Mouse (Mus musculus) embryonic facial prominence, embryonic 10.5 days (tissue): ENCODE data around the gene Atp6v0d1. TPM values are rescaled to one million over a fixed set of nuclear protein-coding genes. Genes with fewer than 3 reads are reported as not detected.
"Not testable (repeated sequence)": the region's sequence is repeated elsewhere in the genome, so short reads cannot be mapped to it uniquely, and the experiment has no call there.

ENCODE experiments used
- DNase-seq: peaks from one replicate; pipeline ENCODE4 v3.0.0-alpha.2; 2017; ENCODE audit warnings: low spot score
- H3K27ac ChIP-seq: fragments of 300-500 bp; sonication (generic); replicated peaks from 2 replicates; pipeline ENCODE4 v1.5.1; 2016; ENCODE audit warnings: mild to moderate bottlenecking
- H3K27me3 ChIP-seq: fragments of 300-500 bp; sonication (generic); replicated peaks from 2 replicates; pipeline ENCODE4 v1.6.1; 2016; ENCODE audit warnings: low read depth, mild to moderate bottlenecking; ENCODE audit not compliant: poor library complexity, severe bottlenecking
- H3K36me3 ChIP-seq: fragments of 300-500 bp; sonication (generic); replicated peaks from 2 replicates; pipeline ENCODE4 v1.6.1; 2016; ENCODE audit warnings: mild to moderate bottlenecking, moderate library complexity
- H3K4me1 ChIP-seq: fragments of 300-500 bp; sonication (generic); 2 replicates; pipeline ENCODE4 v1.6.1; 2016
- H3K4me3 ChIP-seq: fragments of 300-500 bp; sonication (generic); 2 replicates; pipeline ENCODE4 v1.5.1; 2016; ENCODE audit warnings: mild to moderate bottlenecking, moderate library complexity
- H3K9me3 ChIP-seq: fragments of 300-500 bp; sonication (generic); 2 replicates; pipeline ENCODE4 v1.6.1; 2016; ENCODE audit warnings: mild to moderate bottlenecking
- WGBS: fragments of 180-500 bp; shearing (Covaris S2); methylation state at CpG from one replicate; pipeline ENCODE4 v1.1.7; 2016; 5-methylcytosine and 5-hydroxymethylcytosine counted together
- polyA plus RNA-seq: library from polyadenylated mRNA; unstranded; fragments of >200 nt; fragmentation: Nextera tagmentation; extraction: Ambion mirVana; gene quantifications from 2 replicates; pipeline ENCODE4 v1.2.1, GENCODE M21; 2016

Atp6v0d1 gene
- polyA plus RNA-seq, 1 experiment from 2014 or later = 64.7 TPM

DNA sequence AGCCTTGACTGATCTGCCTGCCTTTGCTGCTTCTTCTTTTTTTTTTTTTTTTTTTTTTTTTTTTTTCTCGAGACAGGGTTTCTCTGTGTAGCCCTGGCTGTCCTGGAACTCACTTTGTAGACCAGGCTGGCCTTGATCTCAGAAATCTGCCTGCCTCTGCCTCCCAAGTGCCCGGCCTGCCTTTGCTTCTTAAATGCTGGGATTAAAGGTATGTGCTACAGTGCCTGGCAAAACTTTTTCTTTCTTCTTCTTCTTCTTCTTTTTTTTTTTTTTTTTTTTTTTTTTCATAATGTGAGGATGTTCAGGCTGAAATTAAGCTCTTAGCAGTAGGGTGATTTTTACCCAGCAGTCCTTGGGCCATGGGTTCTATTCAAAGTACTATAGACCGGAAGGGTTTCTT is 36.7 kb upstream of the Atp6v0d1 start:
- peaks cover 14% of the 10 kb centered on the region; the same call in 1 of the 2 replicates for H3K27me3 ChIP-seq
- WGBS = 86% methylated on average over 3 of the region's 3 CpGs
- H3K36me3 ChIP-seq, DNase-seq, H3K9me3 ChIP-seq, H3K27ac ChIP-seq, H3K4me3 ChIP-seq: not testable (repeated sequence)
- H3K4me1 ChIP-seq = peaks cover 33% of the 10 kb centered on the region

DNA sequence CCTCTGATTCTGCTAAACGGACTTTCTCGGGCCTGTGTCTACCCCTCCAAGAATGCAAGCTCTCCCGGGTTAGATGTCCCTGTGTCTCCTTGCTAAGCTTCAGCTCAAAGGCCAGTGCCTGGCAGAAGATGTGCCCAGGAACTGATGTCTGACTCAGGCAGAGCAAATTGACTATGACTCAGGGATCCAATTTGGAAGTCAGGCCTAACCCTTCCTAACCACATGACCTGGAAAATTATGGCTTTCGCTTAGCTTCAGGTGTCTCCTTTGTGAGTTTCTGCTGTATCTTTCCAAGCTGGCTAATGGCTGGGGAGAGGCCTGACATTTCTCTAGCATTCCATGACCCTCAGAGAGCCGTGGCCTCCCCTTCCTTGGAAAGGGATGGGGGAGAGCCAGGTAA is 35.5 kb upstream of the Atp6v0d1 start:
- no peaks in the 10 kb centered on the region for H3K9me3 ChIP-seq
- 78% methylated on average over 5 of the region's 5 CpGs for WGBS

DNA sequence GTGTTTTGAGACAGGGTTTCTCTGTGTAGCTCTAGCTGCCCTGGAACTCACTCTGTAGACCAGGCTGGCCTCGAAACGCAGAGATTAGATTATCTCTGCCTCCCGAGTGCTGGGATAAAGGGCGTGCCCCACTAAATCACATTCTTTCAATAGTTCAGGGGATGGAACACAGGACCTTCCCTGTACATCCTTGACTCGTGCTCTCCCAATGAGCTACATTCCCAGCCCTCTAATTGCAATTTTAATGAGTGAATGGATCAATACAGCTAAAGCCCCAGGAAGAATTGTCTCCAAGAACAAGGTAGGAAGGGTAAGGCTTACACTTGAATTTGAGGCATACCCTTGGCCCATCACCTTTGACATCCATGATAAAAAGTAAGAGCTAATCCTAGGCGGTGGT is 32.9 kb upstream of the Atp6v0d1 start:
- H3K27me3 ChIP-seq = peaks cover 26% of the 10 kb centered on the region
- H3K4me3 ChIP-seq = no peak overlapping the region
- H3K4me1 ChIP-seq = peaks cover 24% of the 10 kb centered on the region
- H3K27ac ChIP-seq = no peak overlapping the region
- 85% methylated on average over 6 of the region's 6 CpGs for WGBS
- H3K36me3 ChIP-seq = no peaks in the 10 kb centered on the region
- no peaks in the 10 kb centered on the region for H3K9me3 ChIP-seq
- DNase-seq = no peak

More for the DNA sequence above, 35.5 kb upstream of the Atp6v0d1 start:
- peaks cover 14% of the 10 kb centered on the region; the same call in 1 of the 2 replicates for H3K27me3 ChIP-seq
- H3K36me3 ChIP-seq = no peaks in the 10 kb centered on the region
- H3K4me3 ChIP-seq = no peak overlapping the region
- peaks cover 28% of the 10 kb centered on the region for H3K4me1 ChIP-seq
- no peak for DNase-seq
- no peak overlapping the region for H3K27ac ChIP-seq

DNA sequence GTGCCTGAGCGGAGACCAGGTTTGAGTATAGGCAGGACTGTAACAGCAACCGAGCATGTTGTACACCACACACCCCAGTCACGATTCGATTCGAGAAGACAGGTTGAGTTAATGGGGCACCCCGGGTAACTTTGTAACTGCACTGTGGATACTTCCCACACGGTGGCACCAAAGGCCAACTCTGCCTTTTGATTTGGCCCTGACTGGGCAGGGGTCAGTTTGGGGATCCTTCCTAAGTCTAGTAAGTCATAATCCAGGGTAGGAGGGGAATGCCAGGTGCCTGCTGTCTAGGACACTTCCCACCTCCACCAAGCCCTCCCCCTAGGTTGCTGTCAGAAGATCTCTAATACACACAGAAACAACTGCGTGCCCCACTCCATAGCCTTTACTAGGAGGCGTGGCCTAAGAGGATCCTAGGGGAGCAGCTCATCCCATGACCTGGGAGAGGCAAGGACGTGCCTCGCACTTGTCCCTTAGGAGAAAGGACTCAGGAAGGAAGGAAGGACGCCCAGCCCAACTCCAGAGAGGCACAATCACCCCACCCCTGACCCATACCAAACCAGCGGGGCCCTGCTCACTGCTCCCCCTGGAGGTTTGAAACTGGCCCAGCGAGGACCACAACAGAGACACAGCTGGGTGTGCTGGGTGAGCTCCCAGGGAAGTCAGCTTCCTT is 30.7 kb upstream of the Atp6v0d1 start:
- H3K27ac ChIP-seq = no peak overlapping the region
- H3K9me3 ChIP-seq = no peaks in the 10 kb centered on the region
- WGBS = 5% methylated on average over 14 of the region's 14 CpGs
- peak; percentile 61 for DNase-seq
- peaks cover 20% of the 10 kb centered on the region for H3K27me3 ChIP-seq
- H3K36me3 ChIP-seq = no peaks in the 10 kb centered on the region
- peaks cover 27% of the 10 kb centered on the region for H3K4me1 ChIP-seq
- H3K4me3 ChIP-seq = peak overlapping the region; percentile 37

DNA sequence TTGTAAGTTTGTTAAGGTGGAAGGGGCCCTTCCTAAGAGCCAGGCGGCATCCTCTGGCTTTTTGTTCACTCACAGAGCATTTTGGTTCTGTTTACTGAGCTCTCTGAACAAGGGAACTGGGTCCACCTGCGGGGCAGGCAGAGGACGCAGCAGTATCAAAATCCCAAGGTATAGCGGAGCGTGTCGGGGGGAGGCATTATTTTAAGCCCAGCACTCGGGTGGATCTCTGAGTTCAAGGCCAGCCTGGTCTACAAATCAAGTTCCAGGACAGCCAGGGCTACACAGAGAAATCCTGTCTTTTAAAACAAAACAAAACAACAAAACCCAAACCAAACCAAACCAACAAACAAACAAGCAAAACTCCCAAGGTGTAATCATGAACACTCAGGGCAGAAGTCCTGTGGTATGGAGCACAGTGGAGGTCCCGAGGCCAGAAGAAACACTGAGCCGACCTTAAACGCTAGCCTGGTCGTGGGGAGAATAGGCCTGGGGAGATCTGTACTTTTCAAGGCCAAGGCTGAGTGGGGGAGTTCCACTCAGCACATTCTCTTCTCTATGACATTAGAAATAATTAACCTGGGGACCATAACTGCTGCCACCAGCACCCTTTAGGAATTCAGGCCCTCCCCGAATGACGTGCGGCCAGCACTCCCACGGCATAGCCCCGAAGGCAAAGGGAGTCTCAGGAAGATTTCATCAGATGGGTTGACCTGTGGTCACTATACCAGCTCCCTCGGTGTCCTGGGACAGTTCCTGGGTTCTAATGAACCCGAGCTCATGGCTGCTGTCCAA is 28.8 kb upstream of the Atp6v0d1 start:
- H3K27ac ChIP-seq = peak overlapping the region; percentile 63
- no peaks in the 10 kb centered on the region for H3K36me3 ChIP-seq
- 81% methylated on average over 18 of the region's 18 CpGs for WGBS

DNA sequence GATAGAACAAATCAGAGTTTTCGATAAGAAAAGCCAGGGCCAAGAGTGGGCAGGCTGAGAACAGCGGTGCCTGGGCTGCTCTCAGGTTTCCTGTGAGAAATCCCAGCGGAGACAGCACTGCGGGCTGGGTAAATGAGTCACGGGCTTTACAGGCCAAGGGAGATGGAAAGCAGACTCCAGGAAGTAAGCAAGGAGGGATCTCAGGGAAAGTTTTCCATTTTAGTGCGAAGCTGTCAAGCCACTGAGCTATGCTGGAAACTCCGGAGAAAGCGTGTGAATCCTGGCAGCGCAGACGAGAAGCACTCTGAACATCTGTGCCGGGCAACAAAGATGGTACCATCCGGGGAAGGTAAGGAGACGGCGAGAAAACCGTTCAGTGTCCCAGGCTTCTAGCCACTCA is 28.0 kb upstream of the Atp6v0d1 start:
- peak overlapping the region; percentile 42 for H3K4me3 ChIP-seq
- H3K27ac ChIP-seq = peak overlapping the region; percentile 63
- no peaks in the 10 kb centered on the region for H3K9me3 ChIP-seq

More for the DNA sequence above, 28.8 kb upstream of the Atp6v0d1 start:
- Histone ChIP-seq H3K27me3 (peaks cover 20% of the 10 kb centered on the region), H3K4me3 (peak overlapping the region; percentile 42), H3K4me1 (peaks cover 27% of the 10 kb centered on the region), H3K9me3 (no peaks in the 10 kb centered on the region)
- DNase-seq = no peak

DNA sequence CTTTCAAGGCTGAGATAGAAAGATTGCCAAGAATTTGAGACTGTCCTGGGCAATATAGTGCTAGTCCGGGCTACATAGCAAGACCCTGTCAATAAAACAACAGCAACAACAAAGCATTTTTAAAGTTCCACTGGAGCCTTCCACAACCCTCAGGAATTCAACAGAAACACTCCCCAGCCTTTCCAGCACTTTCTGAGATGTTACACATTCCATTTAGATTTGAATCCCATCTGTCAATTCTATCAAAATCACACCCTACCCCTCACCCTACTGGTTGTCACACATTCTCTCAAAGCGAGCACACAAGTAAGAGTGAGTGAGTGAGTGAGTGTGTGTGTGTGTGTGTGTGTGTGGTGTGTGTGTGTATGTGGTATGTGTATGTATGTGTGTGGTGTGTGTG is 26.6 kb upstream of the Atp6v0d1 start:
- peaks cover 20% of the 10 kb centered on the region for H3K27me3 ChIP-seq
- H3K4me1 ChIP-seq = peaks cover 27% of the 10 kb centered on the region
- H3K9me3 ChIP-seq = no peaks in the 10 kb centered on the region
- no peak for DNase-seq
- no peaks in the 10 kb centered on the region for H3K36me3 ChIP-seq
- H3K27ac ChIP-seq = no peak overlapping the region
- H3K4me3 ChIP-seq = no peak overlapping the region
- WGBS = 86% methylated on average over 2 of the region's 2 CpGs

More for the DNA sequence above, 28.0 kb upstream of the Atp6v0d1 start:
- 20% methylated on average over 15 of the region's 15 CpGs for WGBS
- H3K27me3 ChIP-seq = peaks cover 20% of the 10 kb centered on the region
- H3K36me3 ChIP-seq = no peaks in the 10 kb centered on the region
- DNase-seq = peak; percentile 69
- peaks cover 27% of the 10 kb centered on the region for H3K4me1 ChIP-seq

DNA sequence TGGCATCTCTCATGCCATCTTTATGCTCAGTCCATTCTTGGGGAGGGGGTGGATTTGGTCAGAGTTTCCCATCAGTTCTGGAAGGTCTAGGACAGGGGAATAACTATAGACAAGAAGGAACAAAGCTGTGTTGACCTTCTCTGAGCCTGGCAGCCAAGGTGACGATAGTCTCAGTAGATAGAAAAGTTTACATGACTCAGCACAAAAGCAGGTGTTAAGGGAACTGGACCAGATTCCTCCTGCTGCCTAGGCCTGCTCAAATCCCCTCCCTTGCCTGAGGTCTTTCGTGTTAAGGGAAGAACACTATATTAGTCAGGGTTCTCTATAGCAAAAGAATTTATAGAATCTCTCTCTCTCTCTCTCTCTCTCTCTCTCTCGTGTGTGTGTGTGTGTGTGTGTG is 13.9 kb upstream of the Atp6v0d1 start:
- Histone ChIP-seq H3K9me3 (no peaks in the 10 kb centered on the region), H3K4me3 (no peak overlapping the region), H3K27me3 (no peaks in the 10 kb centered on the region), H3K36me3 (no peaks in the 10 kb centered on the region), H3K4me1 (no peaks in the 10 kb centered on the region), H3K27ac (no peak overlapping the region)
- DNase-seq = no peak
- WGBS = 70% methylated on average over 3 of the region's 3 CpGs

DNA sequence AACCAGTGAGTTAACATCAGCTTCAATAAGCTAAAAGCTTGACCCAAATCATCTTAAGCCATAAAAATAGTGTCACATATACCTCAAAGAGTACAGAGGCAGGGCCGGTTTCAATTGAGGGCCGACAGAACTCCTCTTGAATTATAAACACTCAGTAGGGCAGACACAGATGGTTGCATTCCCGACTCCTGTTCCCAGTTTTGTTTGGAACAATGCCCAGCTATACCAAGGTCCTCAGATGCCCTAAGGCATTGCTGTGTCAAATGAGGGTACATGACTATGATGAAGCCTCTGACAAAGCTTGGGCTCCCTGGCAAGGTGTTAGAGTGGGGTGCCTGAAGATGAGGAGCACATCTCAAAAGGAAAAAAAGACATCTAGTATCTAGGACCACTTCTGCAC is 9.7 kb upstream of the Atp6v0d1 start:
- H3K9me3 ChIP-seq = no peaks in the 10 kb centered on the region
- H3K36me3 ChIP-seq = no peaks in the 10 kb centered on the region
- 79% methylated on average over 3 of the region's 3 CpGs for WGBS
- no peaks in the 10 kb centered on the region for H3K4me1 ChIP-seq
- no peak overlapping the region for H3K27ac ChIP-seq
- H3K27me3 ChIP-seq = no peaks in the 10 kb centered on the region
- no peak overlapping the region for H3K4me3 ChIP-seq
- DNase-seq = no peak

DNA sequence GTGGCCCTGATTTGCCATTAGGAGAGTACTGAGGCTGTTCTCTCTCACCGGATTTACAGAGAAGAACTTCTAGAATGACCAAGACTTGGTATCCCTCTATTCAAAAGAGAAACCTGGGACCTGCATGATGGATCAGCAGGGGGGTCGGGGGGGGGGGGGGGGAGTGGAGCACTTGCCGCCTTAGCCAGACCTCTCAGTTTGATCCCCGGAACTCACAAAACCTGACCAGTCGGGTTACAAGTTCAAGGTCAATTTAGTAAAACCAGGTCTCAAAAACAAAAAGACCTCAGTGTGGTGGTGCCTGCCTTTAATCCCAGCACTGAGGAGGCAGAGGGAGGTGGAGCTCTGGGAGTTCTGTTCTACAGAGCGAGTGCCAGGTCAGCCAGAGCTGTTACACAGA is 8.9 kb upstream of the Atp6v0d1 start:
- no peaks in the 10 kb centered on the region for H3K9me3 ChIP-seq
- H3K27ac ChIP-seq = no peak overlapping the region
- no peak for DNase-seq
- no peaks in the 10 kb centered on the region for H3K27me3 ChIP-seq
- H3K4me3 ChIP-seq = no peak overlapping the region
- WGBS = 44% methylated on average over 6 of the region's 6 CpGs
- no peaks in the 10 kb centered on the region for H3K4me1 ChIP-seq
- H3K36me3 ChIP-seq = no peaks in the 10 kb centered on the region

DNA sequence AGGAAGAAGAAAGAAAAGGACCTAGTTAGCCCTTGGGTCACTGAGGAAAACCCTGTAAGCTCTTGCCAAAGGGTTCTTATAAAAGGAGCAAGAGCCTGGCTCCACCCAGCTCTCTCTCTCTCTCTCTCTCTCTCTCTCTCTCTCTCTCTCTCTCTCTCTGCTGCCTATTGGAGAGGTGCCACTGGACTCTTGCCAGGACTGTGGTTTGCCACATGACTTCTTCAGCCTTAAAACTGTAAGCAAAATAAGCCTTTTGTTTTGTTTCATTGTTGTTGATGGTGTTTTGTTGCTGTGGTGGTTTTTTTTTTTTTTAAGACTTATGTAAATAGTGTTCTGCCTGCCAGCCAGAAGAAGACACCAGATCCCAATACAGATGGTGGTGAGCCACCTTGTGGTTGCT is 7.6 kb upstream of the Atp6v0d1 start:
- Histone ChIP-seq H3K27me3 (no peaks in the 10 kb centered on the region), H3K9me3 (no peaks in the 10 kb centered on the region), H3K4me3 (no peak overlapping the region)

DNA sequence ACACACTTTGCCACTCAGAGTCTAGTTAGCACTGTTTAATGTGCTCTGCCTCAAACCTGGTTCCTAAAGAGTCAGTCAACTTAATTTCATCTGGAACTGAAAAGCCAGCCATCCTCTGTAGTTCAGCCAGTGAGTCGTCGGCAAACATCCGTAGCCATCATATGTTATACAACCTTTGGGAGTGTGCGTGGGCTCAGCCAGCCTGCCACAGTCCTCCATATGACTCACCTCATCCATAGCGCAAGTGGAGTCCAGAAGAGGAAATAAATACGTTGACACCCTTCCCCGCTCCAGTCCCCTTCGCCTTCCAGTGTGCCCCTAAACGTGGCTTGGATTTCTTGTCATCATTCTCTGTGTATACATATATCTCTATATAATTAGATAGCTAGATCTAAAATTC is 6.0 kb upstream of the Atp6v0d1 start:
- peaks cover 9% of the 10 kb centered on the region for H3K27me3 ChIP-seq
- H3K4me3 ChIP-seq = no peak overlapping the region
- H3K4me1 ChIP-seq = peaks cover 6% of the 10 kb centered on the region
- 92% methylated on average over 9 of the region's 9 CpGs for WGBS
- DNase-seq = no peak
- H3K36me3 ChIP-seq = no peaks in the 10 kb centered on the region
- no peak overlapping the region for H3K27ac ChIP-seq
- no peaks in the 10 kb centered on the region for H3K9me3 ChIP-seq

More for the DNA sequence above, 7.6 kb upstream of the Atp6v0d1 start:
- Histone ChIP-seq H3K4me1 (no peaks in the 10 kb centered on the region), H3K27ac (no peak overlapping the region), H3K36me3 (no peaks in the 10 kb centered on the region)
- no peak for DNase-seq
